Mouse (Mus musculus): Measurements from ENCODE around the gene Ip6k2. TPM values are rescaled to one million over a fixed set of nuclear protein-coding genes. Genes with fewer than 3 reads are reported as not detected.

The Ip6k2 gene
- total RNA-seq (2021): 10 to 100 TPM; 21.3 to 23.6 TPM

- peak; percentile 93 for DNase-seq
- intact Hi-C loops (cut with DNase I): loop anchor here (1.0 kb wide), 1 partner anchor 23 kb away; no protein-coding TSS in a partner anchor
These were observed at the start of gene Ip6k2 for GRCm38 (mm10) chr9:108783548-108784463. Gene Ip6k2, plus strand, starts transcription at chr9:108783796.

- DNase-seq: no peak
- intact Hi-C loops (cut with DNase I): no loop called here
These were observed 49.0 kb upstream of the Ip6k2 start for GRCm38 (mm10) chr9:108734626-108735025.

GRCm38 (mm10) chr9:108739239-108739638 is 44.4 kb upstream of the Ip6k2 start:
- DNase-seq: no peak
- intact Hi-C loops (cut with DNase I): no loop called here

GRCm38 (mm10) chr9:108740062-108740461 is 43.5 kb upstream of the Ip6k2 start:
- no peak for DNase-seq
- intact Hi-C loops (cut with DNase I): no loop called here

DNA sequence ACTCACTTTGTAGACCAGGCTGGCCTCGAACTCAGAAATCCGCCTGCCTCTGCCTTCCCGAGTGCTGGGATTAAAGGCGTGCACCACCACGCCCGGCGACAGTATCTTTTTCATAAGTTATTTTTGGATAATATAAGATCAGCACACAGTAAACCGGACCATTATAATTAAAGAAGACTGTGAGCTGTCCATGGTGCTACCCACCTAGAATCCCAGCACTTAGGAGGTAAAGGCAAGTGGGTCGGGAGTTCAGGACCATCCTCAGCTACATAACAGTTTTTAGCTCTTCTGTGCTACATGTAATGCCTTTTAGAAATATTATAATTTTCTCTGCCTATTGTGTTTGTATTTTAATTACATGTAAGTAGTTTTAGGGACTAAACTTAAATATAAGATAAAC is 41.5 kb upstream of the Ip6k2 start:
- no peak for DNase-seq
- intact Hi-C loops (cut with DNase I): no loop called here

- DNase-seq: no peak
- intact Hi-C loops (cut with DNase I): no loop called here
These were observed 36.6 kb upstream of the Ip6k2 start for GRCm38 (mm10) chr9:108746876-108747499.

DNA sequence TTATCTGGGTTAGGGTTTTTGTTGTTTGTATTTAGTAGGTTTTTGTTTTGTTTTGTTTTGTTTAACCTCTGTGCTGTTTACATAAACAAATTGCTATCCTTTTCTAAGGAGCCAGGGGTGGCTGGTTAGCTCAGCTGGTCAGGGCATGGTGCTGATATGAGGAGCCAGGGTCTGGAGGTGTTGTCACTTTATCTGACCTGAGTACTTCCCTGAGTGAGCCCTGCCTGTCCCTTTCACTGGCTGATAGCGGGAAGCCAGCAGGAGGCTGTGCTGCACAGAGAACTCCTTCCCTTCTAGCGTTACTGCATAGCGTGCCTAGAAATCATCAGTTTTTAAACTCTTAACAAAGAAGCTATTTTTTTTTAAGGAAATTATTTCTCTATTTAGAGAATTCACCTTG is 35.9 kb upstream of the Ip6k2 start:
- intact Hi-C loops (cut with DNase I): no loop called here
- DNase-seq: no peak

DNA sequence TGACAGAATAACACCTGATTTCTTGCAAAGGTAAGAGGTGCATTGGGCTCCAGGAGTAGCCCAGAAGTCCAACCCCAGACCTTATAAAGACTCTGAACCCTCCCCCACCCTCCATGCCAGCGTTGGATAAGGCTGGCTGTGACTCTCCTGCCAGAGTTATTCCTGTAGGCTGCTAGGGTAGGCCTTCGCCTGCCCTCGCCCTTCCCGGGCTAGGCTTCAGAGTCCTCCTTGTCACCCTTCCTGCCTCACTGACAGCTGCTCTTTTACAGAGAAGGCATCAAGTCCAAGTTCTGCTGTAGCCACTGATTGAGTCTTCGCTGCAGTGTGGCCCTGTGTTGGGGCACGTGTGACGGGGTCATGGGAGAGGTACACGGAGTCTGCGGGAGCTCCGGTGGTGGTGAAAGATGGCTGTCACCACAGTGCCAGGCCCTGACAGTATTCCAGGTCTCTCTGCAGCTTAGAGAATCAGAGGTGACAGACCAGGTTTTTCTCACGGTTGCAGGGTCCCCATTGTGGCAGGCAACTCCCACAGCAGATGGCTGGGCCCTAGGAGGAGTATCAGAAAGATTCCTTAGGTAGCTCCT is 34.9 kb upstream of the Ip6k2 start:
- DNase-seq: peak in 1 of 2 experiments; percentile 24
- intact Hi-C loops (cut with DNase I): no loop called here

GRCm38 (mm10) chr9:108750616-108751015 is 33.0 kb upstream of the Ip6k2 start:
- no peak for DNase-seq
- intact Hi-C loops (cut with DNase I): no loop called here

DNA sequence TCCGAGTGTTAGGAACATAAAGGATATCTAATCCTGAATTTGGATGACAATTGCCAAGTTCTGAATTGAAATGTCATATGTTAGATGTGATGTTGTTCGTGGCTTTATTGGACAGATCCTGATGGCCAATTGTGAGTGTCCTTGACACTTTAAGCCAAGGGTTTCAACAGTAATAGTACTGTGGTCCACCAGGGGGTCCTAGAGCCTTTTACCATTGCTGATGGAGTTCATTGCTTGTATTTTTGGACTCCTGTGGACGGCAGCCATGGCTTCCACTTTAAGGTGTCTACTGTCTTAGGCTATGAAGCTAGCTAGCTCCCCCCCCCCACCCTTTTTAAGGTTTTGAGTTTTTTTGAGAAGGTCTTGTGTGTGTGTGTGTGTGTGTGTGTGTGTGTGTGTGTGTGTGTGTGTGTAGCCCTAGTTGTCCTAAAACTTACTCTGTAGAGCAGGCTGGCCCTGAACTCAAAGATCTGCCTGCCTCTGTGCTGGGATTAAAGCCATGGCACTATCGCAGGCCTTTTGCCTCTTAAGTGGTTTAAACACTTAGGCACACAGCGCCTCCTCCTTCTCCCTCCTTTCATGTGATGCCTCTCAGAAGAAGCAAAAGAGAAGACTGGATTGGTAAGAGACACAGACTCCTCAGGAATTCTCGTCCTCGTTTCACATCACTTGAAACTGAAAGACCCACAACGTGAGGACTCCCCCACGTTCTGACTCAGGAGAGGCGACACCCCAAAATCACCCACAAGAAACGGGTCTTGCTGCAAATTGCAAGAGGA is 31.3 kb upstream of the Ip6k2 start:
- intact Hi-C loops (cut with DNase I): no loop called here
- no peak for DNase-seq

- peak; percentile 69 to 73 for DNase-seq
- intact Hi-C loops (cut with DNase I): loop anchor here (1.0 kb wide), 1 partner anchor 66 kb away; no protein-coding TSS in a partner anchor
These were observed 30.3 kb upstream of the Ip6k2 start for GRCm38 (mm10) chr9:108753326-108753725.

DNA sequence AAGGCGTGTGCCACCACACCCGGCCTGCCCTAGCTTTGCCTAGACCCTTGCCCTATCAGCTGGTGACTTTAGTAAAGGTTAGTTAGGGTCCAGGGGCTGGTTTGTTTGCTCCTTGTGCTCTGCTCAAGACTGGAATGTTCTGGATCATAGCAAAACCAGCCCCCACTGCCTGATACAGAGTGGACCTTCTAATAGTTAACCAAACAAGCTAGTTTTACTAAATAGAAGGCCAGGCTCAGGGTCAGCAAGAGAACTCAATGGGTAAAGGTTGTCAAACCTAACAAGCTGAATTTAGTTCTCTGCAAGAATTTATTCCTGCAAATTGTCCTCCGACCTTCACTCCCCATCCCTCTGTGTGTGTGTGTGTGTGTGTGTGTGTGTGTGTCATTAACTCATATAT is 29.6 kb upstream of the Ip6k2 start:
- DNase-seq: no peak
- intact Hi-C loops (cut with DNase I): loop anchor here (1.0 kb wide), 1 partner anchor 65 kb away; no protein-coding TSS in a partner anchor

DNA sequence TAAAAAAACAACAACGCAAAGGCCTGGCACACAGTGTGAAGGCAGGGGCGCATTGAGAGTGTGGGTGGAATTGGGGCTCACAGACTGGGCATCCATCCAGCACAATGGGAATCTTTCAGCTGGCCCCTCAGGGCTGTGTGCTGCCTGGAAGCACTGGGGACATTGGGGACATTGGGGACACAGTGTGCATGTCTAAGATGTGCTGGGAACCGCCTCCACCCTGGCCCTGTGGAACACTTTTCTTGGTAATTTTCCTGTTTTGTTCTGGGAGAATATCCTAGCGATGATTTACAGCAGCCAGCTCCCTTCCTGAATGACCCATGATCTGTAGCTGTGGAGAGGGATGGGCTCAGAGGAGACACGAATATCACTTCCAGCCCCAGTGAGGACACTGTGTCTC is 29.2 kb upstream of the Ip6k2 start:
- intact Hi-C loops (cut with DNase I): no loop called here

GRCm38 (mm10) chr9:108757406-108757805 is 26.2 kb upstream of the Ip6k2 start:
- intact Hi-C loops (cut with DNase I): loop anchor here (5.0 kb wide), 1 partner anchor 50 kb away; the partner anchor contains the start of gene Nckipsd
- DNase-seq: no peak

More for the DNA sequence above, 29.2 kb upstream of the Ip6k2 start:
- DNase-seq: no peak

- intact Hi-C loops (cut with DNase I): loop anchor here (5.0 kb wide), 1 partner anchor 48 kb away; the partner anchor contains the start of gene Nckipsd
These were observed 24.5 kb upstream of the Ip6k2 start for GRCm38 (mm10) chr9:108759121-108759520.

GRCm38 (mm10) chr9:108759805-108760204 is 23.8 kb upstream of the Ip6k2 start:
- peak in 1 of 2 experiments; percentile 49 for DNase-seq
- intact Hi-C loops (cut with DNase I): loop anchor here (5.0 kb wide), 1 partner anchor 47 kb away; the partner anchor contains the start of gene Nckipsd

More at GRCm38 (mm10) chr9:108759121-108759520, 24.5 kb upstream of the Ip6k2 start:
- no peak for DNase-seq

DNA sequence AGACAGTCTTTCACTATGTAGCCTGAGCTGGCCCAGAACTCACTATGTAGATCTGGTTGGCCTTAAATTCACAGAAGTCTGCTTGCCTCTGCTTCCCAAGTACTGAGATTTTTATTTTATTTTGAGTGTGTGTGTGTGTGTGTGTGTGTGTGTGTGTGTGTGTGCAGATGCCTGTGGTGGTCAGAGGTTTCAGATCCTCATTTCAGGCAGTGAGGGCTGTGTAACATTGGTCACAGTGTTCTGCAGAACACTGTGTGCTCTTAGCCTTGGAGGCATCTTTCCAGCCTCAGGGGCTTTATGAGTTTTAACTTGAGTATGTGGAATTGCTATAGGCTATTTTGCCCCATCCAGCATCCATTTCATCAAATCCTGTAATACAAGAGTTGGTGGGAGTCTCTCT is 22.0 kb upstream of the Ip6k2 start:
- intact Hi-C loops (cut with DNase I): no loop called here

DNA sequence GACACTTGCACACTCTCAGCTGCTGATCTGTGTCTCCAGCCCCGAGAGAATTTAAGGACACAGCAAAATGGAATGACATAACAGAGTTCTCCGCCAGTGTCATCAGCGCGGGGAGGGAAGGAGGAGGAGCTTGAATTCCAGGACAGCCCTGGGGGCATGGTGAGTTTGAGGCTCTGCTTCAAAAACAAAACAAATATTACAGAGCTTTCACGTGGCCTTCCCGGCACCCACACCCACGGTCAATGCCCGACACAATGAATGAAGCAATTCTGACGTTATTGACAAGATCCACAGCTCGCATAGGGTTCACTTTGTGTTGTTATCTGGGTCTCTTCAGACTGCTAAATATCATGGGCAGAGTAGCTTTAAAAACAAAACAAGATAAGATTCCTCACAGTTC is 18.6 kb upstream of the Ip6k2 start:
- no peak for DNase-seq
- intact Hi-C loops (cut with DNase I): no loop called here

More for the DNA sequence above, 22.0 kb upstream of the Ip6k2 start:
- no peak for DNase-seq

DNA sequence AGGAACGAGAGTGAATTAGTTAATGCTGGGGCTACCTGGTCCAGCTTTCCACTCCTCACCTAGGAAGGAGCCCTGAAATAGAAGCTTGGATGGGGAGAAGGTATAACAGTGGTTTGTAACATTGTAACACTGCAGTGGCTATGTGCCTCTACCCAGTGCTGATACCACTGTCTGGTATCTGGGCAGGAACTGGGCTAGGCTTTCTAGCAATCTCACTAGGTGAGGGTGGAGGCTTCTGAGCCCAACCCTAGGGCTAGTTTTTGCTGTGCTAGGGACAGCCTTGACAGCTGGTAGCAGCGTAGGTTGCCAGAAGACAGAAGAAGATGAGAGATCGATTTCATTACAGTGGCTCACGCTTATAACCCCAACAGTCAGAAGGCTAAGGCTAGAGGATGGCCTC is 7.0 kb upstream of the Ip6k2 start:
- intact Hi-C loops (cut with DNase I): no loop called here
- DNase-seq: no peak

DNA sequence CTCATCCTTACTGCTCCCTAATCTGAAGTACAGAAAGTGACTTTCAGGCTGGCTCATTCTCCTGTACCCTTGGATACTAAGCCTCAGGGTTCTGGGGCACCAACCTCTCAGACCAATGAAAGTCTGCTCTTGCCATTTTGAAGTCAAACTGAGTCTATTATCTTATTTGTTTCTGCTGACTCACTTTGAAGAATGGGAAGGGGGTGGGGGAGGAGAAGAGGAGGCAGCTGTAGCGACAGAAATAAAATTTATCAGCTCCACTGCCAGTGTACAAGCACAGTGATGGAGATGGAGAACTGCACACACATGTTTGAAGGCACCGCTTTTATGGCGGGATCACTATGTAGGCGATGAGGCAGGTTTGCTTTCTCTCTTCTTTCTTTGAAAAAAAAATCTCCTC is 6.3 kb upstream of the Ip6k2 start:
- intact Hi-C loops (cut with DNase I): no loop called here
- DNase-seq: no peak

Measured in heart, postnatal 36 days (tissue).